Mouse (Mus musculus) liver, postnatal 0 days (tissue): ENCODE measurements around the gene Fam107b. TPM values are rescaled to one million over a fixed set of nuclear protein-coding genes. Genes with fewer than 3 reads are reported as not detected.

Experiments
- ATAC-seq: fragments of 200-750 bp; cut with Nextera tagmentation; 2 replicates; pipeline ENCODE4 v1.8.0; 2017; ENCODE audit warnings: mild to moderate bottlenecking, moderate library complexity
- DNase-seq: peaks from one replicate; pipeline ENCODE4 v3.0.0-alpha.2; 2016
- H3K27ac ChIP-seq: fragments of 300-500 bp; sonication (generic); 2 replicates; pipeline ENCODE4 v1.5.1; 2014; ENCODE audit warnings: antibody characterized with exemption, moderate library complexity, mild to moderate bottlenecking, low read depth
- H3K27me3 ChIP-seq: fragments of 300-500 bp; sonication (generic); 2 replicates; pipeline ENCODE4 v1.6.1; 2014; ENCODE audit warnings: low read length, control low read depth, mixed read lengths; ENCODE audit not compliant: insufficient read depth
- H3K36me3 ChIP-seq: fragments of 300-500 bp; sonication (generic); replicated peaks from 2 replicates; pipeline ENCODE4 v1.6.1; 2014; ENCODE audit warnings: mild to moderate bottlenecking, control low read depth, low read length, moderate library complexity, mixed read lengths; ENCODE audit not compliant: insufficient read depth
- H3K4me1 ChIP-seq: fragments of 300-500 bp; sonication (generic); 2 replicates; pipeline ENCODE4 v1.6.1; 2014; ENCODE audit warnings: antibody characterized with exemption, mild to moderate bottlenecking, control low read depth; ENCODE audit not compliant: insufficient read depth
- H3K4me2 ChIP-seq: fragments of 300-500 bp; sonication (generic); 2 replicates; pipeline ENCODE4 v1.6.1; 2014; ENCODE audit warnings: low read depth, mild to moderate bottlenecking, low read length, moderate library complexity, mixed read lengths
- H3K4me3 ChIP-seq: fragments of 300-500 bp; sonication (generic); 2 replicates; pipeline ENCODE4 v1.5.1; 2014; ENCODE audit warnings: low read depth, low read length
- H3K9ac ChIP-seq: fragments of 300-500 bp; sonication (generic); replicated peaks from 2 replicates; pipeline ENCODE4 v1.6.1; 2014; ENCODE audit warnings: mild to moderate bottlenecking, moderate library complexity
- H3K9me3 ChIP-seq: fragments of 300-500 bp; sonication (generic); 2 replicates; pipeline ENCODE4 v1.6.1; 2016; ENCODE audit warnings: mild to moderate bottlenecking, control low read depth, low read length, mixed read lengths
- CTCF ChIP-seq: sonication (generic); IDR thresholded peaks from 2 replicates; pipeline ENCODE4 v1.5.1; 2016; ENCODE audit warnings: antibody characterized with exemption, low read depth
- EP300 ChIP-seq: IDR thresholded peaks from 2 replicates; pipeline ENCODE4 v1.6.1; 2016; ENCODE audit warnings: antibody characterized with exemption, low read depth, mild to moderate bottlenecking
- WGBS: fragments of 180-500 bp; shearing (Covaris S2); extraction: QIAGEN DNeasy Blood & Tissue Kit; methylation state at CpG from one replicate; pipeline ENCODE4 v1.1.7; 2014; ENCODE audit not compliant: insufficient replicate concordance; 5-methylcytosine and 5-hydroxymethylcytosine counted together
- polyA plus RNA-seq: library from polyadenylated mRNA; unstranded; fragments of >200 nt; fragmentation: Nextera tagmentation; extraction: Ambion mirVana; gene quantifications from 2 replicates; pipeline ENCODE4 v1.2.1, GENCODE M21; 2015

Gene Fam107b
- polyA plus RNA-seq, 1 experiment from 2014 or later: 23.1 TPM

- no peak overlapping the region for H3K27ac ChIP-seq
- H3K36me3 ChIP-seq: peaks cover 8% of the 10 kb centered on the region; the same call in 1 of the 2 replicates
- ATAC-seq (no peak), DNase-seq (no peak)
- no peak overlapping the region for H3K4me2 ChIP-seq
- no peak overlapping the region for H3K4me3 ChIP-seq
- no peaks in the 10 kb centered on the region for H3K27me3 ChIP-seq
- no peaks in the 10 kb centered on the region for H3K9me3 ChIP-seq
- H3K9ac ChIP-seq: no peak overlapping the region
- H3K4me1 ChIP-seq: no peaks in the 10 kb centered on the region
- TF ChIP-seq EP300 (no peak), CTCF (no peak)
- 62% methylated on average over 6 of the region's 6 CpGs for WGBS
These were observed 167.8 kb downstream of the Fam107b start for GRCm38 (mm10) chr2:3737917-3738694.

GRCm38 (mm10) chr2:3738734-3739133, 168.4 kb downstream of the Fam107b start:
- TF ChIP-seq EP300 (no peak), CTCF (no peak)
- 83% methylated on average over 12 of the region's 12 CpGs for WGBS
- Histone ChIP-seq H3K9me3 (no peaks in the 10 kb centered on the region), H3K36me3 (peaks cover 13% of the 10 kb centered on the region; the same call in 1 of the 2 replicates), H3K9ac (no peak overlapping the region), H3K4me3 (no peak overlapping the region), H3K27ac (no peak overlapping the region), H3K4me2 (no peak overlapping the region), H3K27me3 (no peaks in the 10 kb centered on the region), H3K4me1 (no peaks in the 10 kb centered on the region)
- DNase-seq: no peak
- no peak for ATAC-seq

GRCm38 (mm10) chr2:3739351-3739961, 169.2 kb downstream of the Fam107b start:
- Histone ChIP-seq H3K36me3 (peaks cover 13% of the 10 kb centered on the region; the same call in 1 of the 2 replicates), H3K4me2 (no peak overlapping the region), H3K27me3 (no peaks in the 10 kb centered on the region), H3K9ac (no peak overlapping the region), H3K4me3 (no peak overlapping the region), H3K4me1 (no peaks in the 10 kb centered on the region), H3K9me3 (no peaks in the 10 kb centered on the region), H3K27ac (no peak overlapping the region)
- TF ChIP-seq CTCF: no peak
- no peak for TF ChIP-seq EP300
- ATAC-seq (no peak), DNase-seq (no peak)
- WGBS: 82% methylated on average over 7 of the region's 7 CpGs

- TF ChIP-seq CTCF (no peak), EP300 (no peak)
- ATAC-seq: no peak
- Histone ChIP-seq H3K4me3 (no peak overlapping the region), H3K9ac (no peak overlapping the region), H3K9me3 (no peaks in the 10 kb centered on the region), H3K4me2 (no peak overlapping the region), H3K27ac (no peak overlapping the region), H3K27me3 (no peaks in the 10 kb centered on the region), H3K36me3 (peaks cover 13% of the 10 kb centered on the region; the same call in 1 of the 2 replicates), H3K4me1 (no peaks in the 10 kb centered on the region)
- 49% methylated on average over 3 of the region's 3 CpGs for WGBS
- no peak for DNase-seq
These were observed 170.0 kb downstream of the Fam107b start for GRCm38 (mm10) chr2:3740256-3740655.

GRCm38 (mm10) chr2:3740670-3741069, 170.4 kb downstream of the Fam107b start:
- TF ChIP-seq EP300: no peak
- TF ChIP-seq CTCF: no peak
- H3K27ac ChIP-seq: no peak overlapping the region
- no peak for DNase-seq
- H3K4me2 ChIP-seq: no peak overlapping the region
- no peak for ATAC-seq
- no peak overlapping the region for H3K4me3 ChIP-seq
- no peaks in the 10 kb centered on the region for H3K9me3 ChIP-seq
- WGBS: 83% methylated on average over 4 of the region's 4 CpGs
- H3K27me3 ChIP-seq: no peaks in the 10 kb centered on the region
- H3K36me3 ChIP-seq: peaks cover 15% of the 10 kb centered on the region; the same call in 1 of the 2 replicates
- H3K9ac ChIP-seq: no peak overlapping the region
- no peaks in the 10 kb centered on the region for H3K4me1 ChIP-seq

GRCm38 (mm10) chr2:3742519-3742918, 172.2 kb downstream of the Fam107b start:
- no peaks in the 10 kb centered on the region for H3K27me3 ChIP-seq
- no peak overlapping the region for H3K4me3 ChIP-seq
- TF ChIP-seq EP300 (no peak), CTCF (no peak)
- H3K9me3 ChIP-seq: no peaks in the 10 kb centered on the region
- DNase-seq (no peak), ATAC-seq (no peak)
- no peaks in the 10 kb centered on the region for H3K4me1 ChIP-seq
- WGBS: 86% methylated on average over 6 of the region's 6 CpGs
- H3K36me3 ChIP-seq: peaks cover 15% of the 10 kb centered on the region; the same call in 1 of the 2 replicates
- H3K9ac ChIP-seq: no peak overlapping the region
- H3K27ac ChIP-seq: no peak overlapping the region
- no peak overlapping the region for H3K4me2 ChIP-seq
